Mouse (Mus musculus) monocyte, adult 5-6 weeks (primary cell): ENCODE results near the gene H2-Ke6. TPM values are rescaled to one million over a fixed set of nuclear protein-coding genes. Genes with fewer than 3 reads are reported as not detected.

Experiments used
- total RNA-seq: library from RNA; stranded (forward); fragments of 200-1000, 200-491, 200-594 nt; gene quantifications from 3 replicates; pipeline ENCODE4 v1.2.3, GENCODE M21; 2017

H2-Ke6 gene
- total RNA-seq, 1 experiment from 2014 or later = 111 TPM

Other genes starting within 250 kb of the H2-Ke6 start
- gene Angptl4, start 246.2 kb downstream of the H2-Ke6 start, total RNA-seq = 0.29 to 1.2 TPM in 2 of 3 replicates, not detected in the other
- gene Kank3, start 217.5 kb downstream of the H2-Ke6 start, total RNA-seq = 8.6 to 12.3 TPM (median 10.3 TPM) in 3 replicates
- gene Rps28, start 203.5 kb downstream of the H2-Ke6 start, total RNA-seq = 887 to 1,482 TPM (median 1,008 TPM) in 3 replicates
- gene Ndufa7, start 203.5 kb downstream of the H2-Ke6 start, total RNA-seq = 107 to 131 TPM (median 117 TPM) in 3 replicates
- 1.1 to 1.5 TPM in 2 of 3 replicates, not detected in the other for gene Cd320, start 185.0 kb downstream of the H2-Ke6 start, total RNA-seq
- gene Gm7029, start 154.2 kb downstream of the H2-Ke6 start, total RNA-seq = not detected in 3 replicates
- 0.48 to 4.9 TPM (median 0.96 TPM) in 3 replicates for gene Kifc1, start 137.4 kb downstream of the H2-Ke6 start, total RNA-seq
- 1.6 to 5.9 TPM (median 5.5 TPM) in 3 replicates for gene Platr17, start 122.9 kb downstream of the H2-Ke6 start, total RNA-seq
- gene Daxx, start 118.6 kb downstream of the H2-Ke6 start, total RNA-seq = 38.2 to 72.8 TPM (median 49.3 TPM) in 3 replicates
- gene Tapbp, start 112.2 kb downstream of the H2-Ke6 start, total RNA-seq = 129 to 172 TPM (median 140 TPM) in 3 replicates
- 21.8 to 32.2 TPM (median 31.5 TPM) in 3 replicates for gene Zbtb22, start 112.2 kb downstream of the H2-Ke6 start, total RNA-seq
- gene Rgl2, start 98.5 kb downstream of the H2-Ke6 start, total RNA-seq = 43.6 to 72.8 TPM (median 71.4 TPM) in 3 replicates
- gene Pfdn6, start 87.7 kb downstream of the H2-Ke6 start, total RNA-seq = 88.1 to 107 TPM (median 98.7 TPM) in 3 replicates
- gene Wdr46, start 87.4 kb downstream of the H2-Ke6 start, total RNA-seq = 11.1 to 17.8 TPM (median 16.3 TPM) in 3 replicates
- 2.6 to 4.6 TPM (median 3.5 TPM) in 3 replicates for gene B3galt4, start 76.6 kb downstream of the H2-Ke6 start, total RNA-seq
- 16.8 to 32.7 TPM (median 25.1 TPM) in 3 replicates for gene Vps52, start 72.2 kb downstream of the H2-Ke6 start, total RNA-seq
- gene Rps18, start 72.1 kb downstream of the H2-Ke6 start, total RNA-seq = 765 to 894 TPM (median 817 TPM) in 3 replicates
- gene H2-K1, start 27.7 kb downstream of the H2-Ke6 start, total RNA-seq = 3,712 to 3,894 TPM (median 3,837 TPM) in 3 replicates
- gene Ring1, start 3.4 kb downstream of the H2-Ke6 start, total RNA-seq = 10.9 to 15.5 TPM (median 15.1 TPM) in 3 replicates
- 105 to 116 TPM (median 115 TPM) in 3 replicates for gene Slc39a7, start 3.6 kb upstream of the H2-Ke6 start, total RNA-seq
- 34.6 to 41.0 TPM (median 40.7 TPM) in 3 replicates for gene Rxrb, start 3.8 kb upstream of the H2-Ke6 start, total RNA-seq
- gene Col11a2, start 11.4 kb upstream of the H2-Ke6 start, total RNA-seq = 1.5 to 11.2 TPM (median 4.7 TPM) in 3 replicates
- gene H2-Oa, start 64.3 kb upstream of the H2-Ke6 start, total RNA-seq = 7.8 to 18.9 TPM (median 17.6 TPM) in 3 replicates
- gene H2-DMa, start 91.5 kb upstream of the H2-Ke6 start, total RNA-seq = 55.9 to 84.5 TPM (median 72.8 TPM) in 3 replicates
- 374 to 583 TPM (median 393 TPM) in 3 replicates for gene Brd2, start 94.6 kb upstream of the H2-Ke6 start, total RNA-seq
- gene H2-DMb2, start 115.2 kb upstream of the H2-Ke6 start, total RNA-seq = 71.7 to 98.5 TPM (median 90.4 TPM) in 3 replicates
- 48.2 to 62.0 TPM (median 61.5 TPM) in 3 replicates for gene H2-DMb1, start 125.0 kb upstream of the H2-Ke6 start, total RNA-seq
- gene Tap1, start 159.5 kb upstream of the H2-Ke6 start, total RNA-seq = 145 to 195 TPM (median 175 TPM) in 3 replicates
- 119 to 198 TPM (median 134 TPM) in 3 replicates for gene Psmb9, start 159.7 kb upstream of the H2-Ke6 start, total RNA-seq
- 387 to 472 TPM (median 466 TPM) in 3 replicates for gene Psmb8, start 169.7 kb upstream of the H2-Ke6 start, total RNA-seq
- gene Tap2, start 175.5 kb upstream of the H2-Ke6 start, total RNA-seq = 87.6 to 119 TPM (median 96.6 TPM) in 3 replicates
- gene H2-Ob, start 210.8 kb upstream of the H2-Ke6 start, total RNA-seq = 59.1 to 84.6 TPM (median 63.2 TPM) in 3 replicates
- gene H2-Ab1, start 229.6 kb upstream of the H2-Ke6 start, total RNA-seq = 588 to 931 TPM (median 911 TPM) in 3 replicates